Mouse (Mus musculus): Measurements from ENCODE around the gene Trpm6.

GRCm38 (mm10) chr19:18730255-18730654 lies 19.5 kb upstream of the Trpm6 start:
- TF ChIP-seq ZC3H11A (IDR thresholded peaks at IDR 0.05; ENCODE audit: borderline replicate concordance, low read depth, low read length), result no peak
- no peak for TF ChIP-seq ZNF384 (IDR thresholded peaks at IDR 0.05; ENCODE audit: low read depth, low read length)
- no peak for TF ChIP-seq CHD2 (IDR thresholded peaks at IDR 0.05; ENCODE audit: low read depth, low read length)
- no peak for TF ChIP-seq HCFC1 (IDR thresholded peaks at IDR 0.05; ENCODE audit: borderline replicate concordance, insufficient read depth, low read length)
- TF ChIP-seq MAFK (IDR thresholded peaks at IDR 0.05; ENCODE audit: insufficient read depth, low read depth, low read length), result no peak

All from ES-E14 (cell line).